Mouse (Mus musculus) neural tube, embryonic 15.5 days (tissue): ENCODE data around the gene Ssna1. TPM values are rescaled to one million over a fixed set of nuclear protein-coding genes. Genes with fewer than 3 reads are reported as not detected.

Experiments used
- ATAC-seq: fragments of 200-750 bp; cut with Nextera tagmentation; 2 replicates; pipeline ENCODE4 v1.8.0; 2017; ENCODE audit warnings: mild to moderate bottlenecking, moderate TSS enrichment, moderate library complexity; ENCODE audit not compliant: low FRiP score
- H3K27ac ChIP-seq: fragments of 300-500 bp; sonication (generic); replicated peaks from 2 replicates; pipeline ENCODE4 v1.5.1; 2015; ENCODE audit warnings: mild to moderate bottlenecking, inconsistent platforms
- H3K27me3 ChIP-seq: fragments of 300-500 bp; sonication (generic); replicated peaks from 2 replicates; pipeline ENCODE4 v1.6.1; 2015; ENCODE audit warnings: inconsistent platforms
- H3K36me3 ChIP-seq: fragments of 300-500 bp; sonication (generic); 2 replicates; pipeline ENCODE4 v1.6.1; 2015; ENCODE audit warnings: inconsistent platforms
- H3K4me1 ChIP-seq: fragments of 300-500 bp; sonication (generic); 2 replicates; pipeline ENCODE4 v1.6.1; 2015; ENCODE audit warnings: inconsistent platforms
- H3K4me2 ChIP-seq: fragments of 300-500 bp; sonication (generic); 2 replicates; pipeline ENCODE4 v1.6.1; 2015; ENCODE audit warnings: inconsistent platforms, mild to moderate bottlenecking, moderate library complexity
- H3K4me3 ChIP-seq: fragments of 300-500 bp; sonication (generic); replicated peaks from 2 replicates; pipeline ENCODE4 v1.5.1; 2015; ENCODE audit warnings: mild to moderate bottlenecking, inconsistent platforms
- H3K9ac ChIP-seq: fragments of 300-500 bp; sonication (generic); replicated peaks from 2 replicates; pipeline ENCODE4 v1.6.1; 2015; ENCODE audit warnings: mild to moderate bottlenecking, inconsistent platforms
- H3K9me3 ChIP-seq: fragments of 300-500 bp; sonication (generic); replicated peaks from 2 replicates; pipeline ENCODE4 v1.6.1; 2016; ENCODE audit warnings: inconsistent platforms
- WGBS: fragments of 180-500 bp; shearing (Covaris S2); methylation state at CpG from one replicate; pipeline ENCODE4 v1.1.7; 2015; ENCODE audit warnings: mixed read lengths; 5-methylcytosine and 5-hydroxymethylcytosine counted together
- polyA plus RNA-seq: library from polyadenylated mRNA; unstranded; fragments of >200 nt; fragmentation: Nextera tagmentation; extraction: Ambion mirVana; gene quantifications from 2 replicates; pipeline ENCODE4 v1.2.1, GENCODE M21; 2015

Ssna1 gene
- polyA plus RNA-seq, 1 experiment from 2014 or later: 177 TPM

GRCm38 (mm10) chr2:25255284-25255779 is 16.9 kb downstream of the Ssna1 start, which contains the start of gene Tmem203:
TSS of gene Tmem203 (plus strand) at chr2:25255439.
- under 1% methylated on average over 38 of the region's 39 CpGs for WGBS
- Histone ChIP-seq H3K27ac (peak within 1 kb of the TSS; percentile 83), H3K9me3 (no peaks in the 10 kb centered on the region), H3K27me3 (no peaks in the 10 kb centered on the region), H3K4me3 (peak within 1 kb of the TSS; percentile 100), H3K9ac (peak within 1 kb of the TSS; percentile 96), H3K4me1 (peaks cover 29% of the 10 kb centered on the region), H3K36me3 (peaks cover 25% of the 10 kb centered on the region), H3K4me2 (peak within 1 kb of the TSS; percentile 95)
- ATAC-seq: peak; percentile 93

- no peak overlapping the region for H3K9ac ChIP-seq
- no peak overlapping the region for H3K4me2 ChIP-seq
- H3K27me3 ChIP-seq: no peaks in the 10 kb centered on the region
- peaks cover 25% of the 10 kb centered on the region for H3K4me1 ChIP-seq
- H3K9me3 ChIP-seq: no peaks in the 10 kb centered on the region
- WGBS: 73% methylated on average over 1 of the region's 1 CpGs
- H3K36me3 ChIP-seq: peaks cover 44% of the 10 kb centered on the region
- no peak for ATAC-seq
- H3K27ac ChIP-seq: no peak overlapping the region
- H3K4me3 ChIP-seq: no peak overlapping the region
Measured at GRCm38 (mm10) chr2:25252331-25252730, 19.9 kb downstream of the Ssna1 start.

DNA sequence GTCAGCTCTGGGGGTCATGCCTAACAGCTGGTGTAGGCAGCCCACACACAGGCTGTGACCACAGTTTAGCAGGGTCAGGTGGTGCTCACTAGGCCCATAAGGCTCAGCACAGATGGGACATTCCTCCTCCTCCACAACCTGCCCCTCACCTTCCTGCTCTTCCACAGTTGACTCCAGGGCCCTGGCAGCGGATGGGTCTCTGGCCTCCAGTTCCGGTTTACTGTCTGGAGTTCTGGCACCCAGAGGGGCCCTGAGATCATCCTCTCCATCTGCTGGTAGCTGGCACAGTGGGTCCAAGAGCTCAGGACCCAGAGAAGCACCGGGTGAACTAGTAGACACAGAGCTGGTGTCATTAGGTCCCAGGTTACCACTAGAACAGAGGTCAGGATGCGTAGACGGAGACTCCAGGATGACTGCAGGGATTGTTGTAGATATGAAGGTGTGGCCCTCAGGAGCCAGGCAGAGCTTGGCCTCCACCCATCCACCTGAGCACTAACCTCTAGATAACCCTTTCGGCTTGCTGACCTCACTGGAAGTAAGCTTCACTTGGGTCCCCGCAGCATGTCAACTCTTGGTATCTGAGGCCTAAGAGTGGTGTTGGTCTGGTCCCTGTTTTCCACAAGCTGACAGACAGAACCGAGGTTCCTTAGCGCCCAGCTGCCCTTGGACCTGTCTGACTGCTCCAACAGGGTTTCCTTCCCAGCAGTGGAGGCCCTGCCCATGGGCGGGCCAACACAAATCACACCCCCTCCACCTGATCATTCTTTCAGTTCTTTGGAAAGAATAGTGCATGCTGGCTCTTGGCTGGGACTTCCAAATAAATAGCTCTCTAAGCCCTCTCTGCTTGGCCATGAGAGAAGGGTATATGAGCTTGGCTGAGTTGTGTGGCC is 25.8 kb downstream of the Ssna1 start, which contains the start of gene AL732309.1:
AL732309.1 (minus strand) TSS at position 681 of the 890 bp plus-strand sequence.
- WGBS: 91% methylated on average over 10 of the region's 10 CpGs
- no peaks in the 10 kb centered on the region for H3K27me3 ChIP-seq
- no peak for ATAC-seq
- H3K9me3 ChIP-seq: no peaks in the 10 kb centered on the region
- no peak within 1 kb of the TSS for H3K9ac ChIP-seq
- no peak within 1 kb of the TSS for H3K27ac ChIP-seq
- H3K4me3 ChIP-seq: no peak within 1 kb of the TSS
- no peak within 1 kb of the TSS for H3K4me2 ChIP-seq
- peaks cover 30% of the 10 kb centered on the region for H3K4me1 ChIP-seq
- peaks cover 54% of the 10 kb centered on the region for H3K36me3 ChIP-seq

GRCm38 (mm10) chr2:25244144-25244543 is 28.1 kb downstream of the Ssna1 start:
- H3K36me3 ChIP-seq: peaks cover 35% of the 10 kb centered on the region
- 92% methylated on average over 4 of the region's 4 CpGs for WGBS
- no peak for ATAC-seq
- no peak overlapping the region for H3K27ac ChIP-seq
- peaks cover 42% of the 10 kb centered on the region for H3K4me1 ChIP-seq
- no peak overlapping the region for H3K4me3 ChIP-seq
- no peaks in the 10 kb centered on the region for H3K27me3 ChIP-seq
- H3K9ac ChIP-seq: no peak overlapping the region
- no peaks in the 10 kb centered on the region for H3K9me3 ChIP-seq
- peak overlapping the region; percentile 67; the same call in 1 of the 2 replicates for H3K4me2 ChIP-seq

DNA sequence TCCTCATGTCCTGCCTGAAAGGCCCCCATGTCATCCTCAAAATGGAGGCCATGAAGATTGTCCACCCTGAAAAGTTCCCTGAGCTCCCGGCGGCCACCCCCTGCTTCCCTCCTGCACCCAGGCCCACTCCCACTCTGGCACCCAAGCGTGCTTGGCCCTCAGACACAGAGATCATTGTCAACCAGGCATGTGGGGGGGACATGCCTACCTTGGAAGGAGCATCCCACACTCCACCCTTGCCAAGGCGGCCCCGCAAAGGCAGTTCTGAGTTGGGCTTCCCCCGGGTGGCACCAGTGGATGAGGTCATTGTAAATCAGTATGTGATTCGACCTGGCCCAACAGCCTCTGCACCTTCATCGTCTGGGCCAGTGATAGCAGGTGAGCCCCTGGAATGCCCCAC is 28.9 kb downstream of the Ssna1 start:
- Histone ChIP-seq H3K9me3 (no peaks in the 10 kb centered on the region), H3K36me3 (peaks cover 28% of the 10 kb centered on the region), H3K4me2 (peak overlapping the region; percentile 67), H3K4me1 (peaks cover 42% of the 10 kb centered on the region), H3K27me3 (no peaks in the 10 kb centered on the region), H3K4me3 (peak overlapping the region; percentile 72), H3K9ac (peak overlapping the region; percentile 86), H3K27ac (no peak overlapping the region)
- 81% methylated on average over 8 of the region's 8 CpGs for WGBS
- no peak for ATAC-seq

DNA sequence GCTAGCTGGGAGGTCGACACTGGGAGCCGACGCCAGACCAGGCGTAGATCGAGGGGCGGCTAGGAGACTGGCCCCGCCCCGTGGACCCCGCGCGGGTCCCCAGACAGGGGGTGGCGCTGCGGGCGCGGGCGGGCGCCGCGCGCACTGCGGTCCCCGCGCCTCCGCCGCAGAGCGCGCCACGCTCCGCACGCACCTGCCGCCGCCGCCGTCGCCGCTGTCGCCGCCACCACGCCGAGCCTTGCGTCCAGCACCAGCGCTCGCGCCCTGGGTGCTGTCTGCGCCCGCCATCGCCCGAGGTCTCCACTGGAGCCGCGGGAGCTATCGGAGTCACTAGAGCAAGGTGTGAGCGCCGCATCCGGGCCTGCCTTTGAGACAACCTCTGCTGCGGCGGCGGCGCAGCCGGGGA is 30.1 kb downstream of the Ssna1 start, which contains the start of the genes Rnf208 and Cysrt1:
Rnf208 (plus strand) TSS at position 155 of the 406 bp plus-strand sequence.
Cysrt1 (minus strand) TSS at position 352 of the 406 bp plus-strand sequence.
- Histone ChIP-seq H3K36me3 (peaks cover 26% of the 10 kb centered on the region), H3K27me3 (0 out of 2 replicates have a peak, but pooled peaks cover 3% of the 10 kb centered on the region), H3K9ac (peak within 1 kb of the TSS; percentile 86), H3K9me3 (no peaks in the 10 kb centered on the region), H3K27ac (peak within 1 kb of the TSS; percentile 84), H3K4me3 (peak within 1 kb of the TSS; percentile 72), H3K4me1 (peaks cover 42% of the 10 kb centered on the region), H3K4me2 (peak within 1 kb of the TSS; percentile 67)
- under 1% methylated on average over 47 of the region's 59 CpGs for WGBS
- peak; percentile 72 for ATAC-seq

- H3K27me3 ChIP-seq: peaks cover 3% of the 10 kb centered on the region; the same call in 1 of the 2 replicates
- H3K27ac ChIP-seq: peak overlapping the region; percentile 84
- peaks cover 42% of the 10 kb centered on the region for H3K4me1 ChIP-seq
- peak overlapping the region; percentile 86 for H3K9ac ChIP-seq
- no peaks in the 10 kb centered on the region for H3K9me3 ChIP-seq
- H3K36me3 ChIP-seq: peaks cover 23% of the 10 kb centered on the region
- peak overlapping the region; percentile 67 for H3K4me2 ChIP-seq
- peak; percentile 30 for ATAC-seq
- 21% methylated on average over 6 of the region's 6 CpGs for WGBS
- H3K4me3 ChIP-seq: peak overlapping the region; percentile 72
Measured at GRCm38 (mm10) chr2:25241438-25241775, 30.8 kb downstream of the Ssna1 start.

- Histone ChIP-seq H3K4me1 (peaks cover 42% of the 10 kb centered on the region), H3K36me3 (peaks cover 18% of the 10 kb centered on the region), H3K4me3 (peak overlapping the region; percentile 72), H3K4me2 (peak overlapping the region; percentile 67), H3K27me3 (peaks cover 3% of the 10 kb centered on the region; the same call in 1 of the 2 replicates), H3K9me3 (no peaks in the 10 kb centered on the region), H3K27ac (peak overlapping the region; percentile 84), H3K9ac (peak overlapping the region; percentile 36)
- ATAC-seq: peak; percentile 84
- WGBS: 2% methylated on average over 29 of the region's 29 CpGs
Measured at GRCm38 (mm10) chr2:25240723-25241437, 31.4 kb downstream of the Ssna1 start.

DNA sequence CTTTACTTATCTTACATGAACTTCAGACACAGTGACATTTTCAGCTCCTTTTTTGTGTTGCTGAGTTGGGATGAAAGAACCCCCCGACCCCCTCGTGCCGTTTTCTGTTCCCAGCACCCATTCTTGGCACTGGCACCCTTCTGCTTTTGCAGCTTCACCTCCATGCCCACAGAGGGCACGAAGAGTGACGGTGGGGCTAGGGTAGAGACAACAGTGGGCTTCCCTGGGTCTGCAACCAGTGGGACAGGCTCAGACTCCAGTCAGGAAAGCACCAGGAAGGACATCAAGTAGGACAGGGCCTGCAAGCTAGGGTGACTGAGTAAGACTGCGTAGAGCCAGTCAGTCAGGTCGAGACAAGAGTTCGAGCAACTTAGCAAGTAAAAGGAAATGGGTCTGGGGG is 31.9 kb downstream of the Ssna1 start:
- H3K27me3 ChIP-seq: peaks cover 5% of the 10 kb centered on the region; the same call in 1 of the 2 replicates
- 46% methylated on average over 8 of the region's 8 CpGs for WGBS
- ATAC-seq: 0 out of 2 replicates have a peak, but pooled peaks have one; percentile 11
- no peaks in the 10 kb centered on the region for H3K9me3 ChIP-seq
- H3K36me3 ChIP-seq: peaks cover 13% of the 10 kb centered on the region
- peak overlapping the region; percentile 36; the same call in 1 of the 2 replicates for H3K9ac ChIP-seq
- peak overlapping the region; percentile 84 for H3K27ac ChIP-seq
- H3K4me2 ChIP-seq: peak overlapping the region; percentile 67
- H3K4me1 ChIP-seq: peaks cover 42% of the 10 kb centered on the region
- H3K4me3 ChIP-seq: peak overlapping the region; percentile 72

GRCm38 (mm10) chr2:25239766-25240165 is 32.5 kb downstream of the Ssna1 start:
- H3K4me1 ChIP-seq: peaks cover 42% of the 10 kb centered on the region
- H3K9ac ChIP-seq: no peak overlapping the region
- peaks cover 7% of the 10 kb centered on the region; the same call in 1 of the 2 replicates for H3K36me3 ChIP-seq
- peaks cover 7% of the 10 kb centered on the region; the same call in 1 of the 2 replicates for H3K27me3 ChIP-seq
- no peak for ATAC-seq
- no peak overlapping the region for H3K27ac ChIP-seq
- 90% methylated on average over 3 of the region's 3 CpGs for WGBS
- no peaks in the 10 kb centered on the region for H3K9me3 ChIP-seq
- no peak overlapping the region for H3K4me2 ChIP-seq
- H3K4me3 ChIP-seq: no peak overlapping the region

GRCm38 (mm10) chr2:25238106-25238505 is 34.1 kb downstream of the Ssna1 start:
- H3K9ac ChIP-seq: no peak overlapping the region
- no peaks in the 10 kb centered on the region for H3K36me3 ChIP-seq
- no peak for ATAC-seq
- no peaks in the 10 kb centered on the region for H3K9me3 ChIP-seq
- H3K4me2 ChIP-seq: no peak overlapping the region
- H3K4me3 ChIP-seq: no peak overlapping the region
- H3K27me3 ChIP-seq: peaks cover 7% of the 10 kb centered on the region; the same call in 1 of the 2 replicates
- H3K27ac ChIP-seq: no peak overlapping the region
- H3K4me1 ChIP-seq: peaks cover 28% of the 10 kb centered on the region
